Mouse (Mus musculus): ENCODE data around the gene Med29. TPM values are rescaled to one million over a fixed set of nuclear protein-coding genes. Genes with fewer than 3 reads are reported as not detected.
A peak's percentile ranks its signal among the peaks of the same experiment; 100 is the strongest.

Gene Med29
- total RNA-seq, 1 experiment = 50.8 TPM

GRCm38 (mm10) chr7:28418096-28418670 is 25.7 kb upstream of the Med29 start:
- peak; percentile 86 for DNase-seq (ENCODE audit: low read depth, low spot score)
- Histone ChIP-seq H3K4me1 (ENCODE audit: control insufficient read depth in 2 of 2, insufficient read depth in 2 of 2, low read length in 2 of 2, poor library complexity in 1 of 2) (peaks cover 0 to 2% of the 10 kb centered on the region in 2 experiments; a peak in 1 of 4 replicates), H3K9me3 (ENCODE audit: control insufficient read depth, insufficient read depth, low read depth, low read length) (no peaks in the 10 kb centered on the region), H3K36me3 (ENCODE audit: control insufficient read depth, insufficient read depth, low read length, poor library complexity, severe bottlenecking) (peaks cover 11% of the 10 kb centered on the region), H3K4me3 (ENCODE audit: insufficient read depth in 1 of 2, low read depth in 1 of 2, low read length in 2 of 2, poor library complexity in 1 of 2, severe bottlenecking in 1 of 2) (no peak overlapping the region), H3K9ac (ENCODE audit: insufficient read depth, low read depth, low read length, poor library complexity, severe bottlenecking) (peak overlapping the region; percentile 22; the same call in 1 of the 2 replicates), H3K27ac (ENCODE audit: insufficient read depth, low read depth, low read length, poor library complexity, severe bottlenecking) (peak overlapping the region; percentile 69)
- TF ChIP-seq HCFC1 (IDR thresholded peaks at IDR 0.05; ENCODE audit: borderline replicate concordance, insufficient read depth, low read length) (no peak), MAFK (IDR thresholded peaks at IDR 0.05; ENCODE audit: insufficient read depth, low read depth, low read length) (no peak), ZC3H11A (IDR thresholded peaks at IDR 0.05; ENCODE audit: borderline replicate concordance, low read depth, low read length) (no peak), ZNF384 (IDR thresholded peaks at IDR 0.05; ENCODE audit: low read depth, low read length) (no peak), CHD2 (IDR thresholded peaks at IDR 0.05; ENCODE audit: low read depth, low read length) (no peak)
- in situ Hi-C loops (cut with MboI; ENCODE audit: low sequenced_read_pairs in 2 of 2, unreplicated experiment in 2 of 2) = no loop called here

- Histone ChIP-seq H3K9me3 (ENCODE audit: control insufficient read depth, insufficient read depth, low read depth, low read length) (no peaks in the 10 kb centered on the region), H3K4me3 (ENCODE audit: insufficient read depth in 1 of 2, low read depth in 1 of 2, low read length in 2 of 2, poor library complexity in 1 of 2, severe bottlenecking in 1 of 2) (no peak overlapping the region), H3K27ac (ENCODE audit: insufficient read depth, low read depth, low read length, poor library complexity, severe bottlenecking) (no peak overlapping the region; the same call in 1 of the 2 replicates), H3K9ac (ENCODE audit: insufficient read depth, low read depth, low read length, poor library complexity, severe bottlenecking) (no peak overlapping the region), H3K4me1 (ENCODE audit: control insufficient read depth in 2 of 2, insufficient read depth in 2 of 2, low read length in 2 of 2, poor library complexity in 1 of 2) (peaks cover 0 to 2% of the 10 kb centered on the region in 2 experiments; a peak in 1 of 4 replicates), H3K36me3 (ENCODE audit: control insufficient read depth, insufficient read depth, low read length, poor library complexity, severe bottlenecking) (peaks cover 9% of the 10 kb centered on the region)
- DNase-seq (ENCODE audit: low read depth, low spot score) = no peak
- in situ Hi-C loops (cut with MboI; ENCODE audit: low sequenced_read_pairs in 2 of 2, unreplicated experiment in 2 of 2) = no loop called here
- TF ChIP-seq MAFK (IDR thresholded peaks at IDR 0.05; ENCODE audit: insufficient read depth, low read depth, low read length) (no peak), ZC3H11A (IDR thresholded peaks at IDR 0.05; ENCODE audit: borderline replicate concordance, low read depth, low read length) (no peak), HCFC1 (IDR thresholded peaks at IDR 0.05; ENCODE audit: borderline replicate concordance, insufficient read depth, low read length) (no peak), CHD2 (IDR thresholded peaks at IDR 0.05; ENCODE audit: low read depth, low read length) (no peak), ZNF384 (IDR thresholded peaks at IDR 0.05; ENCODE audit: low read depth, low read length) (no peak)
Measured at GRCm38 (mm10) chr7:28417368-28417767, 24.9 kb upstream of the Med29 start.

GRCm38 (mm10) chr7:28412826-28413225 is 20.3 kb upstream of the Med29 start:
- peaks cover 0 to 1% of the 10 kb centered on the region in 2 experiments; a peak in 1 of 4 replicates for H3K4me1 ChIP-seq (ENCODE audit: control insufficient read depth in 2 of 2, insufficient read depth in 2 of 2, low read length in 2 of 2, poor library complexity in 1 of 2)
- no peak overlapping the region for H3K9ac ChIP-seq (ENCODE audit: insufficient read depth, low read depth, low read length, poor library complexity, severe bottlenecking)
- H3K9me3 ChIP-seq (ENCODE audit: control insufficient read depth, insufficient read depth, low read depth, low read length) = no peaks in the 10 kb centered on the region
- no peak overlapping the region for H3K27ac ChIP-seq (ENCODE audit: insufficient read depth, low read depth, low read length, poor library complexity, severe bottlenecking)
- no peak for DNase-seq (ENCODE audit: low read depth, low spot score)
- in situ Hi-C loops (cut with MboI; ENCODE audit: low sequenced_read_pairs in 2 of 2, unreplicated experiment in 2 of 2) = no loop called here
- TF ChIP-seq HCFC1 (IDR thresholded peaks at IDR 0.05; ENCODE audit: borderline replicate concordance, insufficient read depth, low read length) (no peak), CHD2 (IDR thresholded peaks at IDR 0.05; ENCODE audit: low read depth, low read length) (no peak), ZNF384 (IDR thresholded peaks at IDR 0.05; ENCODE audit: low read depth, low read length) (no peak), MAFK (IDR thresholded peaks at IDR 0.05; ENCODE audit: insufficient read depth, low read depth, low read length) (no peak), ZC3H11A (IDR thresholded peaks at IDR 0.05; ENCODE audit: borderline replicate concordance, low read depth, low read length) (no peak)
- no peak overlapping the region for H3K4me3 ChIP-seq (ENCODE audit: insufficient read depth in 1 of 2, low read depth in 1 of 2, low read length in 2 of 2, poor library complexity in 1 of 2, severe bottlenecking in 1 of 2)
- peaks cover 20% of the 10 kb centered on the region for H3K36me3 ChIP-seq (ENCODE audit: control insufficient read depth, insufficient read depth, low read length, poor library complexity, severe bottlenecking)

- Histone ChIP-seq H3K9me3 (ENCODE audit: control insufficient read depth, insufficient read depth, low read depth, low read length) (no peaks in the 10 kb centered on the region), H3K4me1 (ENCODE audit: control insufficient read depth in 2 of 2, insufficient read depth in 2 of 2, low read length in 2 of 2, poor library complexity in 1 of 2) (no peaks in the 10 kb centered on the region), H3K36me3 (ENCODE audit: control insufficient read depth, insufficient read depth, low read length, poor library complexity, severe bottlenecking) (peaks cover 37% of the 10 kb centered on the region), H3K27ac (ENCODE audit: insufficient read depth, low read depth, low read length, poor library complexity, severe bottlenecking) (no peak overlapping the region), H3K4me3 (ENCODE audit: insufficient read depth in 1 of 2, low read depth in 1 of 2, low read length in 2 of 2, poor library complexity in 1 of 2, severe bottlenecking in 1 of 2) (no peak overlapping the region), H3K9ac (ENCODE audit: insufficient read depth, low read depth, low read length, poor library complexity, severe bottlenecking) (no peak overlapping the region)
- in situ Hi-C loops (cut with MboI; ENCODE audit: low sequenced_read_pairs in 2 of 2, unreplicated experiment in 2 of 2) = no loop called here
- DNase-seq (ENCODE audit: low read depth, low spot score) = no peak
- TF ChIP-seq HCFC1 (IDR thresholded peaks at IDR 0.05; ENCODE audit: borderline replicate concordance, insufficient read depth, low read length) (no peak), MAFK (IDR thresholded peaks at IDR 0.05; ENCODE audit: insufficient read depth, low read depth, low read length) (no peak), CHD2 (IDR thresholded peaks at IDR 0.05; ENCODE audit: low read depth, low read length) (no peak), ZC3H11A (IDR thresholded peaks at IDR 0.05; ENCODE audit: borderline replicate concordance, low read depth, low read length) (no peak), ZNF384 (IDR thresholded peaks at IDR 0.05; ENCODE audit: low read depth, low read length) (no peak)
Measured at GRCm38 (mm10) chr7:28410841-28411475, 18.4 kb upstream of the Med29 start.

All from ES-E14 (cell line).